Mouse (Mus musculus) heart, embryonic 14.5 days (tissue): ENCODE results near the gene Wfdc15a. TPM values are rescaled to one million over a fixed set of nuclear protein-coding genes. Genes with fewer than 3 reads are reported as not detected.
"Not testable (repeated sequence)": the region's sequence is repeated elsewhere in the genome, so short reads cannot be mapped to it uniquely, and the experiment has no call there.

Experiments used
- ATAC-seq: fragments of 200-750 bp; cut with Nextera tagmentation; 2 replicates; pipeline ENCODE4 v1.8.0; 2017; ENCODE audit warnings: low read depth, moderate TSS enrichment; ENCODE audit not compliant: insufficient number of reproducible peaks, insufficient read depth, low FRiP score
- H3K27ac ChIP-seq, 2 experiments: fragments of 200-500 bp in 1 of 2; fragments of 300-500 bp in 1 of 2; sonication (generic) in 1 of 2; replicated peaks in 1 of 2; 2 replicates each; pipeline ENCODE4 v1.5.1; 2012 to 2014; ENCODE audit warnings: low read depth in 2 of 2, low read length in 2 of 2, control low read depth in 1 of 2, mild to moderate bottlenecking in 1 of 2, mixed read lengths in 1 of 2; ENCODE audit not compliant: control insufficient read depth in 1 of 2, insufficient read depth in 1 of 2
- H3K27me3 ChIP-seq: fragments of 300-500 bp; sonication (generic); 2 replicates; pipeline ENCODE4 v1.6.1; 2014; ENCODE audit warnings: mild to moderate bottlenecking, low read length, control low read depth; ENCODE audit not compliant: control insufficient read depth, insufficient read depth
- H3K36me3 ChIP-seq: fragments of 300-500 bp; sonication (generic); 2 replicates; pipeline ENCODE4 v1.6.1; 2014; ENCODE audit warnings: mild to moderate bottlenecking, control low read depth, low read length, mixed read lengths; ENCODE audit not compliant: control insufficient read depth, insufficient read depth
- H3K4me1 ChIP-seq, 2 experiments: fragments of 200-500 bp in 1 of 2; fragments of 300-500 bp in 1 of 2; sonication (generic) in 1 of 2; 2 replicates each; pipeline ENCODE4 v1.6.1; 2012 to 2014; ENCODE audit warnings: low read length in 2 of 2, control low read depth in 1 of 2, mixed read lengths in 1 of 2; ENCODE audit not compliant: control insufficient read depth in 2 of 2, insufficient read depth in 2 of 2
- H3K4me2 ChIP-seq: fragments of 300-500 bp; sonication (generic); 2 replicates; pipeline ENCODE4 v1.6.1; 2014; ENCODE audit warnings: mild to moderate bottlenecking, low read length
- H3K4me3 ChIP-seq, 2 experiments: fragments of 200-500 bp in 1 of 2; fragments of 300-500 bp in 1 of 2; sonication (generic) in 1 of 2; 2 replicates each; pipeline ENCODE4 v1.5.1; 2012 to 2014; ENCODE audit warnings: low read length in 2 of 2, mild to moderate bottlenecking in 2 of 2, control low read depth in 1 of 2, low read depth in 1 of 2, moderate library complexity in 1 of 2; ENCODE audit not compliant: control insufficient read depth in 1 of 2, insufficient read depth in 1 of 2
- H3K9ac ChIP-seq: fragments of 300-500 bp; sonication (generic); 2 replicates; pipeline ENCODE4 v1.6.1; 2014; ENCODE audit warnings: mild to moderate bottlenecking, low read length
- H3K9me3 ChIP-seq: fragments of 300-500 bp; sonication (generic); 2 replicates; pipeline ENCODE4 v1.6.1; 2016; ENCODE audit warnings: low read length, control low read depth; ENCODE audit not compliant: control insufficient read depth
- WGBS: fragments of 180-500 bp; shearing (Covaris S2); extraction: QIAGEN DNeasy Blood & Tissue Kit; methylation state at CpG from one replicate; pipeline ENCODE4 v1.1.7; 2014; 5-methylcytosine and 5-hydroxymethylcytosine counted together
- polyA plus RNA-seq: library from polyadenylated mRNA; unstranded; fragments of >200 nt; fragmentation: Nextera tagmentation; extraction: Ambion mirVana; gene quantifications from 2 replicates; pipeline ENCODE4 v1.2.1, GENCODE M21; 2014

The Wfdc15a gene
- polyA plus RNA-seq, 1 experiment from 2014 or later = not detected

- Histone ChIP-seq H3K4me2 (no peak overlapping the region), H3K4me3 (no peak overlapping the region), H3K36me3 (no peaks in the 10 kb centered on the region), H3K9me3 (no peaks in the 10 kb centered on the region), H3K9ac (no peak overlapping the region), H3K27me3 (no peaks in the 10 kb centered on the region), H3K27ac (no peak overlapping the region), H3K4me1 (no peaks in the 10 kb centered on the region)
- no peak for ATAC-seq
- 86% methylated on average over 4 of the region's 4 CpGs for WGBS
Measured at GRCm38 (mm10) chr2:164210892-164211291, 11.0 kb upstream of the Wfdc15a start.

- no peak overlapping the region for H3K4me3 ChIP-seq
Measured at GRCm38 (mm10) chr2:164206676-164207075, 6.7 kb upstream of the Wfdc15a start.

GRCm38 (mm10) chr2:164206011-164206410 is 6.1 kb upstream of the Wfdc15a start:
- H3K9ac ChIP-seq, H3K27me3 ChIP-seq, H3K4me2 ChIP-seq, H3K27ac ChIP-seq, H3K36me3 ChIP-seq, H3K4me3 ChIP-seq, H3K9me3 ChIP-seq, H3K4me1 ChIP-seq, ATAC-seq: not testable (repeated sequence)
- 86% methylated on average over 10 of the region's 10 CpGs for WGBS

More at GRCm38 (mm10) chr2:164206676-164207075, 6.7 kb upstream of the Wfdc15a start:
- no peak overlapping the region for H3K4me2 ChIP-seq
- H3K4me1 ChIP-seq = no peaks in the 10 kb centered on the region
- H3K9me3 ChIP-seq = no peaks in the 10 kb centered on the region
- H3K36me3 ChIP-seq = no peaks in the 10 kb centered on the region
- H3K9ac ChIP-seq = no peak overlapping the region
- 58% methylated on average over 4 of the region's 4 CpGs for WGBS
- ATAC-seq = no peak
- H3K27me3 ChIP-seq = no peaks in the 10 kb centered on the region
- no peak overlapping the region for H3K27ac ChIP-seq

- Histone ChIP-seq H3K9ac (no peak overlapping the region), H3K4me3 (no peak overlapping the region), H3K27me3 (no peaks in the 10 kb centered on the region), H3K27ac (no peak overlapping the region), H3K4me1 (no peaks in the 10 kb centered on the region), H3K36me3 (no peaks in the 10 kb centered on the region), H3K9me3 (no peaks in the 10 kb centered on the region), H3K4me2 (no peak overlapping the region)
- WGBS = 86% methylated on average over 5 of the region's 5 CpGs
- ATAC-seq = no peak
Measured at GRCm38 (mm10) chr2:164196700-164196990, 3.3 kb downstream of the Wfdc15a start.

- no peaks in the 10 kb centered on the region for H3K4me1 ChIP-seq
- H3K27ac ChIP-seq = no peak overlapping the region
- no peak overlapping the region for H3K4me3 ChIP-seq
- H3K36me3 ChIP-seq = no peaks in the 10 kb centered on the region
- no peak overlapping the region for H3K9ac ChIP-seq
- WGBS = 84% methylated on average over 5 of the region's 5 CpGs
- H3K27me3 ChIP-seq = no peaks in the 10 kb centered on the region
- no peak overlapping the region for H3K4me2 ChIP-seq
- H3K9me3 ChIP-seq = no peaks in the 10 kb centered on the region
- no peak for ATAC-seq
Measured at GRCm38 (mm10) chr2:164195971-164196699, 3.8 kb downstream of the Wfdc15a start.

- no peak for ATAC-seq
Measured at GRCm38 (mm10) chr2:164194959-164195630, 4.8 kb downstream of the Wfdc15a start.

GRCm38 (mm10) chr2:164192279-164192678 is 7.7 kb downstream of the Wfdc15a start:
- Histone ChIP-seq H3K36me3 (no peaks in the 10 kb centered on the region), H3K4me3 (no peak overlapping the region), H3K9ac (no peak overlapping the region), H3K27ac (no peak overlapping the region), H3K4me1 (no peaks in the 10 kb centered on the region), H3K4me2 (no peak overlapping the region), H3K27me3 (no peaks in the 10 kb centered on the region), H3K9me3 (peaks cover 2% of the 10 kb centered on the region; the same call in 1 of the 2 replicates)
- ATAC-seq = no peak

More at GRCm38 (mm10) chr2:164194959-164195630, 4.8 kb downstream of the Wfdc15a start:
- Histone ChIP-seq H3K27me3 (no peaks in the 10 kb centered on the region), H3K9me3 (no peaks in the 10 kb centered on the region), H3K4me3 (no peak overlapping the region), H3K27ac (no peak overlapping the region), H3K9ac (no peak overlapping the region), H3K4me2 (no peak overlapping the region), H3K36me3 (no peaks in the 10 kb centered on the region), H3K4me1 (no peaks in the 10 kb centered on the region)
- 64% methylated on average over 5 of the region's 5 CpGs for WGBS
